Mouse (Mus musculus) erythroblast, adult 5-6 weeks (primary cell): Measurements from ENCODE around the gene Ap2s1. TPM values are rescaled to one million over a fixed set of nuclear protein-coding genes. Genes with fewer than 3 reads are reported as not detected.

Experiments used
- ATAC-seq: replicated peaks from 2 replicates; pipeline ENCODE4 v1.8.0; 2016; ENCODE audit warnings: moderate number of reproducible peaks, mild to moderate bottlenecking, moderate TSS enrichment, inconsistent platforms; ENCODE audit not compliant: poor library complexity, low FRiP score, severe bottlenecking
- total RNA-seq, 2 experiments: library from RNA; stranded (forward) in 1 of 2; stranded (reverse) in 1 of 2; fragments of 150-400 nt in 1 of 2; fragments of 200-764, 138-1000 nt in 1 of 2; gene quantifications; 2 replicates each; pipeline versions ENCODE4 v1.2.3 to v1.2.4; 2015 to 2017; ENCODE audit warnings: low replicate concordance in 2 of 2

Gene Ap2s1
- total RNA-seq, 2 experiments from 2014 or later: 25.9 to 46.5 TPM

DNA sequence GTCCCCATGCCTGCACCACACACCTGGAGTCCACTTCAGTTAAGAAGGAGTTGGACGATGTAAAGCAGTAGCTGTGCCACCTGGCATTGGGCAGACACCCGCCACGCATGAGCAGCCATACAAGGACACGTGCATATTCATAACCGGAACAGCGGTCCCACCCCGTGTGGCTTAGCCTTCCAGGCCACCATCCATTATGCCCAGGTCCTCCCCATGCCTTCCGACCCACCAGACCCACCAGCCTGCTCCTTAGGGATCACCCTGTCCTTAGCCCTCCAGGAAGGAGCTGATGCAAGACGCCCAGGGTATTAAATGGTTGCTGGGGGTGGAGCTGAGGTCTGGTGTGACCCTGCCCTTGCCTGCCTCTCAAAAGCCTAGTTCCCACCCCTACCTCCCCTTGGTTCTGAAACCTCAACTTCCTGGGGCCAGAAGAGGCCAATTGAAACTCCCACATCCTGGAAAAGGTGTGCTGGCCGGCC is 46.3 kb downstream of the Ap2s1 start:
- peak; percentile 27; the same call in 1 of the 2 replicates for ATAC-seq

DNA sequence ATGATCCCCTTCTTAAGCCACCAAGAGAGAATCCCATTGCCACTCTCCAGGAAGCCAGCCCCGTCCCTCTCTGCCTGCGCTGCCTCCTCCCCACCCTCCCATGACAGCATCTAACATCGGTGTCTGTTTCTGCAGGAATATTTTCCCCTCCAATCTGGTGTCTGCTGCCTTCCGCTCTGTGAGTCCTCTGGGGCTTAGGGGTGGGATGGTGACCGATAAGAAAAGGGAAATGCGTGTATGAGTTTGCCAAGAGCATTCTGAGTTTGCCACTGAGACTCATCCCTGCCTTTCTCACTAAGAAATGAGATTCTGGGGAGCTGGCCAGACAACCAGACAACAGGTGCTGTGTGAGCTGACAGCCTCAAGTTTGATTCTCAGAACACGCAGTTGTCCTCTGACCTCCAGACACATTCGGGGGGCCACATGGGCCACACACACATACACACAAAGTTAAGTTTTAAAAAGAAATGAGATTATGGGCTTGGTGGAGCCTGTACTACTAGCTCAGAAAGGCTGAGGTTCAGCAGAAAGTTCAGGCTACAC is 47.4 kb downstream of the Ap2s1 start:
- ATAC-seq: no peak

DNA sequence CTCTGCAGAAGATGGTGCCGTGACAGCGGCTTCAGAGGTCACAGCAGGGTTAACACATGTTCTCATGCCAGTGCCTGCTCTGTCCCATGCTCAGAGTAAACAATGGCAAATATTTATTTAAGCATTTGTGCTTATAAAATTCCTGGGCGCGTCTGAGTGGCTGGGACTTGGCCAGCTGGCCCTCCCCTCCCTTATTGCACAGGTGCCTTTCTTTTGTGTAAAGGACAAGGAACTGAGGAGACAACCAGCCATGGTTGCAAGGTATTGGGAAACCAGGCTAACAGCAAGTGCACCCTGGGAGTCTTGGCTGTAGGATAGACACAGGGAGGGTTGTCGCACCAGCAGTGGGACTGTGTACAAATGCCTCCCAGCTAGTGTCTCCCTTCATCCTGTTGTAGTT is 54.1 kb downstream of the Ap2s1 start:
- ATAC-seq: no peak

DNA sequence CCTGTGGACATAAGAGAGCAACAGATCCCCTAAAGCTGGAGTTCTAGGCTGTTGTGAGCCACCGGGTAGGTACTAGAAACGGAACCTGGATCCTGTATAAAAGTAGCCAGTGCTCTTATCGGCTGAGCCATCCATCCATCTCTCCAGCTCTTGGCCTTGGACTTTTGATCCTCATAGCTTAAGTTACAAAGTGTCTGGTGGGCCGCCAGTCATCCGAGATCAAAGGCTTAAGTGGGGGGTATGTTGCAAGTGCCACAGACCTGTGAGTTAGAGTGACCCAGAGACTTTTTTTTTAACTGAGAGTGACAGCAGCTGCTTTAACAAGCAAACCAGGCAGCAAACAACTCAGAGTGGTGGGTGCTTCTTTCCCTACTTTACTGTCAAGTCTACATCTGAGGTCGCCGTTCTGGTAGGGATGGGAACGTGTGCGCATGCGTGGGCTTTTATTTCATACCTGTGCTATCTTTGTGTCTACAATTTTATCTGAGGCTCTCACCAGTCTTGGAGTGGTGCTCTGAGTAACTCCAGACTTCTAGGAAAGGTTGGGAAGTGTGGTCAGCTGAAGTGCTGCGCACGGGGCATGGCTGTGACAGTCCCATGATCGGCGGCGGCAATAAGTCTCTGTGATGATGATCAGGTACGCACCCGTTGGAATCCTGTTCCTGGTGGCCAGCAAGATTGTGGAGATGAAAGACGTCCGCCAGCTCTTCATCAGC is 55.0 kb downstream of the Ap2s1 start:
- no peak for ATAC-seq

DNA sequence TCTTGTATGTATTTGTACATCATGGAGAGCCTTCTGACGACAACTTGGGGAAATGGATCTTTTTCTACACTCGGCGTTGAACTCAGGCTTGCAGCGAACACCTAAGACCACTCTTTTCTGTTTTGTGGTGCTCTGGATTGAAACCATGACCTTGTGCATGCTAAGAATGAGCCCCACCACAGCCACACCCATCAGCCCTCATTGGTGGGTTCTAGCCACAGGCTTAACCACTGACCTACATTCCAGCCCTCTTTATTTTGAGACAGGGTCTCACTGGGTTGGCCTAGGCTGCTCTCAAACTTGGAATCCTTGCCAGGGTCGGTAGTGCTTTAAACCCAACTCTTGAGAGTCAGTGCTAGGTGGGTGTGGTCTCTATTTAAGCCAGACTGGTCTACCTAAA is 56.7 kb downstream of the Ap2s1 start:
- ATAC-seq: no peak

Other genes starting within 250 kb of the Ap2s1 start
- gene Arhgap35, start 123.4 kb upstream of the Ap2s1 start, total RNA-seq (2015; ENCODE audit: low replicate concordance): 0.38 and 0.84 TPM in 2 replicates
- gene Arhgap35, start 123.4 kb upstream of the Ap2s1 start, total RNA-seq (2017; ENCODE audit: low replicate concordance): 0.84 and 1.8 TPM in 2 replicates
- not detected in 2 replicates for gene Ceacam15, start 62.7 kb upstream of the Ap2s1 start, total RNA-seq (2015; ENCODE audit: low replicate concordance)
- gene Ceacam15, start 62.7 kb upstream of the Ap2s1 start, total RNA-seq (2017; ENCODE audit: low replicate concordance): 0.56 TPM in 1 of 2 replicates, not detected in the other
- not detected in 2 replicates for gene Ceacam9, start 16.5 kb upstream of the Ap2s1 start, total RNA-seq (2015; ENCODE audit: low replicate concordance)
- not detected in 2 replicates for gene Ceacam9, start 16.5 kb upstream of the Ap2s1 start, total RNA-seq (2017; ENCODE audit: low replicate concordance)
- gene Slc1a5, start 42.9 kb downstream of the Ap2s1 start, total RNA-seq (2015; ENCODE audit: low replicate concordance): 655 and 701 TPM in 2 replicates
- gene Slc1a5, start 42.9 kb downstream of the Ap2s1 start, total RNA-seq (2017; ENCODE audit: low replicate concordance): 713 and 810 TPM in 2 replicates
- gene Strn4, start 77.5 kb downstream of the Ap2s1 start, total RNA-seq (2015; ENCODE audit: low replicate concordance): 21.5 and 22.4 TPM in 2 replicates
- 34.3 and 69.7 TPM in 2 replicates for gene Strn4, start 77.5 kb downstream of the Ap2s1 start, total RNA-seq (2017; ENCODE audit: low replicate concordance)
- gene Fkrp, start 78.3 kb downstream of the Ap2s1 start, total RNA-seq (2015; ENCODE audit: low replicate concordance): 2.5 and 4.2 TPM in 2 replicates
- gene Fkrp, start 78.3 kb downstream of the Ap2s1 start, total RNA-seq (2017; ENCODE audit: low replicate concordance): 3.1 and 8.0 TPM in 2 replicates
- gene Prkd2, start 104.5 kb downstream of the Ap2s1 start, total RNA-seq (2015; ENCODE audit: low replicate concordance): 4.6 and 18.8 TPM in 2 replicates
- gene Prkd2, start 104.5 kb downstream of the Ap2s1 start, total RNA-seq (2017; ENCODE audit: low replicate concordance): 2.5 and 5.1 TPM in 2 replicates
- not detected in 2 replicates for gene Dact3, start 136.9 kb downstream of the Ap2s1 start, total RNA-seq (2015; ENCODE audit: low replicate concordance)
- not detected in 2 replicates for gene Dact3, start 136.9 kb downstream of the Ap2s1 start, total RNA-seq (2017; ENCODE audit: low replicate concordance)
- not detected in 2 replicates for gene Gng8, start 153.4 kb downstream of the Ap2s1 start, total RNA-seq (2015; ENCODE audit: low replicate concordance)
- not detected in 2 replicates for gene Gng8, start 153.4 kb downstream of the Ap2s1 start, total RNA-seq (2017; ENCODE audit: low replicate concordance)
- gene Ptgir, start 168.1 kb downstream of the Ap2s1 start, total RNA-seq (2015; ENCODE audit: low replicate concordance): 1.3 and 6.7 TPM in 2 replicates
- 1.5 and 1.8 TPM in 2 replicates for gene Ptgir, start 168.1 kb downstream of the Ap2s1 start, total RNA-seq (2017; ENCODE audit: low replicate concordance)
- gene Calm3, start 185.7 kb downstream of the Ap2s1 start, total RNA-seq (2015; ENCODE audit: low replicate concordance): 41.1 and 44.1 TPM in 2 replicates
- gene Calm3, start 185.7 kb downstream of the Ap2s1 start, total RNA-seq (2017; ENCODE audit: low replicate concordance): 157 and 162 TPM in 2 replicates
- gene Pnmal2, start 206.3 kb downstream of the Ap2s1 start, total RNA-seq (2015; ENCODE audit: low replicate concordance): not detected in 2 replicates
- not detected in 2 replicates for gene Pnmal2, start 206.3 kb downstream of the Ap2s1 start, total RNA-seq (2017; ENCODE audit: low replicate concordance)
- not detected in 2 replicates for gene Pnmal1, start 221.3 kb downstream of the Ap2s1 start, total RNA-seq (2015; ENCODE audit: low replicate concordance)
- gene Pnmal1, start 221.3 kb downstream of the Ap2s1 start, total RNA-seq (2017; ENCODE audit: low replicate concordance): not detected in 2 replicates
- not detected in 2 replicates for gene Gm42372, start 244.7 kb downstream of the Ap2s1 start, total RNA-seq (2015; ENCODE audit: low replicate concordance)
- 0.28 TPM in 1 of 2 replicates, not detected in the other for gene Gm42372, start 244.7 kb downstream of the Ap2s1 start, total RNA-seq (2017; ENCODE audit: low replicate concordance)